Mouse (Mus musculus) heart, postnatal 0 days (tissue): ENCODE data around the gene Plxnb1. TPM values are rescaled to one million over a fixed set of nuclear protein-coding genes. Genes with fewer than 3 reads are reported as not detected.

Experiments used
- ATAC-seq: fragments of 200-750 bp; cut with Nextera tagmentation; 2 replicates; pipeline ENCODE4 v1.8.0; 2017; ENCODE audit warnings: low read depth, moderate number of reproducible peaks, moderate library complexity; ENCODE audit not compliant: insufficient read depth
- DNase-seq: peaks from one replicate; pipeline ENCODE4 v3.0.0-alpha.2; 2016; ENCODE audit warnings: low spot score
- H3K27ac ChIP-seq: fragments of 300-500 bp; sonication (generic); 2 replicates; pipeline ENCODE4 v1.5.1; 2014; ENCODE audit warnings: low read depth, mild to moderate bottlenecking
- H3K27me3 ChIP-seq: fragments of 300-500 bp; sonication (generic); 2 replicates; pipeline ENCODE4 v1.6.1; 2014; ENCODE audit warnings: low read length, mixed read lengths; ENCODE audit not compliant: control insufficient read depth, insufficient read depth
- H3K36me3 ChIP-seq: fragments of 300-500 bp; sonication (generic); replicated peaks from 2 replicates; pipeline ENCODE4 v1.6.1; 2014; ENCODE audit warnings: low read length, mixed read lengths; ENCODE audit not compliant: control insufficient read depth, insufficient read depth
- H3K4me1 ChIP-seq: fragments of 300-500 bp; sonication (generic); 2 replicates; pipeline ENCODE4 v1.6.1; 2014; ENCODE audit warnings: antibody characterized with exemption; ENCODE audit not compliant: control insufficient read depth, insufficient read depth
- H3K4me2 ChIP-seq: fragments of 300-500 bp; sonication (generic); 2 replicates; pipeline ENCODE4 v1.6.1; 2014; ENCODE audit warnings: low read depth, mild to moderate bottlenecking, low read length, moderate library complexity
- H3K4me3 ChIP-seq: fragments of 300-500 bp; sonication (generic); 2 replicates; pipeline ENCODE4 v1.5.1; 2014; ENCODE audit warnings: low read depth, low read length
- H3K9ac ChIP-seq: fragments of 300-500 bp; sonication (generic); replicated peaks from 2 replicates; pipeline ENCODE4 v1.6.1; 2014; ENCODE audit warnings: low read depth, low read length, mixed read lengths
- H3K9me3 ChIP-seq: fragments of 300-500 bp; sonication (generic); replicated peaks from 2 replicates; pipeline ENCODE4 v1.6.1; 2016; ENCODE audit warnings: low read length; ENCODE audit not compliant: control insufficient read depth
- CTCF ChIP-seq: IDR thresholded peaks from 2 replicates; pipeline ENCODE4 v1.5.1; 2016; ENCODE audit warnings: antibody characterized with exemption, control low read depth, low read depth
- EP300 ChIP-seq: IDR thresholded peaks from 2 replicates; pipeline ENCODE4 v1.6.1; 2016; ENCODE audit warnings: antibody characterized with exemption, low read depth
- WGBS: fragments of 180-500 bp; shearing (Covaris S2); extraction: QIAGEN DNeasy Blood & Tissue Kit; methylation state at CpG from one replicate; pipeline ENCODE4 v1.1.7; 2014; 5-methylcytosine and 5-hydroxymethylcytosine counted together
- polyA plus RNA-seq: library from polyadenylated mRNA; unstranded; fragments of >200 nt; fragmentation: Nextera tagmentation; extraction: Ambion mirVana; gene quantifications from 2 replicates; pipeline ENCODE4 v1.2.1, GENCODE M21; 2015
- total RNA-seq: library from RNA; depleted of rRNA; stranded (reverse); fragments of >200 nt; gene quantifications from 2 replicates; pipeline ENCODE4 v1.2.3, GENCODE M21; 2014; ENCODE audit warnings: low replicate concordance; rRNA removed

The Plxnb1 gene
- total and polyA plus RNA-seq, 2 experiments from 2014 or later, result 3.0 to 54.3 TPM

DNA sequence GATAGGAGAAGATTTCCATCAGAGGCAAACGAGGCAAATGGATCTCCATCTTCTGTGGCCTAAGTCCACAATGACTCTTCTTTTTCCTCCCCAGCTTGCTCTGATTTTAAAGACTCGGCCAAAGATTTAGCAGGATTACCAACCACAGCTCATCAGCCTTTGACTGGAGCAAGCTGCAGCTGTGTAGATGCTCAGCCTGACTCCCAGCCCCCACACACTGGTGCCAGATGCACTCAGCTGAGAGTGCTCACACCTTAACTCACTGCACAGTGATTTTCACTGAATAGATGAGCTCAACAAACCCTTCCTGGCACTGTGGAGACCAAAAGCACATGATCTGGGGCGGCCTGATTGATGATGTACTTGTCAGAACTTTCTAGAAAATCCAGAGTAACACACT is 66.8 kb downstream of the Plxnb1 start, which contains the start of gene Fbxw21:
TSS of gene Fbxw21 (minus strand) at position 101 of the 400 bp plus-strand sequence.
- Histone ChIP-seq H3K4me3 (no peak within 1 kb of the TSS), H3K4me1 (no peaks in the 10 kb centered on the region), H3K4me2 (no peak within 1 kb of the TSS), H3K27ac (no peak within 1 kb of the TSS), H3K9me3 (no peaks in the 10 kb centered on the region), H3K9ac (no peak within 1 kb of the TSS), H3K36me3 (no peaks in the 10 kb centered on the region), H3K27me3 (no peaks in the 10 kb centered on the region)
- ATAC-seq, result no peak
- no peak for DNase-seq
- WGBS, result 57% methylated on average over 3 of the region's 3 CpGs
- TF ChIP-seq EP300 (no peak), CTCF (no peak)

DNA sequence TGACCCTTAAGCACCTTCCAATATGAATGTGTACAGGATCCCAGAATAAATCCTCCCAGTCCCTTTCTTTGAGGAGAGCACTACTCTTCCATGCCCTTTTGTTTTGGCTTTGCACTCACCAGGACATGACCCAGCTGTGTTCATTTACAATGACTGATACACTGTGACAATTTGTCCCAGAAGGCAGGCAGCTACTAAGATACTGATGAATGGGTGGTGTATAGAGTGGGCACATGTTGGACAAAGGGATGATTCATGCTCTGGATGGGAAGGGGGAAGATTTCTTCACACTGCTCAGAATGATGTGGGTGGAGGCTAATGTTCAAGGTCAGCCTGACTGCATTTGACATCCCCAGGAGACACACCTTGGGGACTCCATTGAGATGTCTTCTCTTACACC is 72.1 kb downstream of the Plxnb1 start:
- no peak for ATAC-seq
- no peaks in the 10 kb centered on the region for H3K4me1 ChIP-seq
- H3K9ac ChIP-seq, result no peak overlapping the region
- TF ChIP-seq EP300 (no peak), CTCF (no peak)
- no peaks in the 10 kb centered on the region for H3K27me3 ChIP-seq
- DNase-seq, result no peak
- no peak overlapping the region for H3K4me2 ChIP-seq
- no peak overlapping the region for H3K27ac ChIP-seq
- H3K4me3 ChIP-seq, result no peak overlapping the region
- no peaks in the 10 kb centered on the region for H3K36me3 ChIP-seq
- no peaks in the 10 kb centered on the region for H3K9me3 ChIP-seq

Other genes starting within 250 kb of the Plxnb1 start
- gene Slc26a6, start 242.1 kb upstream of the Plxnb1 start, total RNA-seq, result 3.6 and 5.7 TPM in 2 replicates
- 8.8 and 9.3 TPM in 2 replicates for gene Slc26a6, start 242.1 kb upstream of the Plxnb1 start, polyA plus RNA-seq
- not detected in 2 replicates for gene Tmem89, start 180.8 kb upstream of the Plxnb1 start, total RNA-seq
- gene Tmem89, start 180.8 kb upstream of the Plxnb1 start, polyA plus RNA-seq, result not detected in 2 replicates
- gene Uqcrc1, start 158.8 kb upstream of the Plxnb1 start, total RNA-seq, result 1,707 and 1,762 TPM in 2 replicates
- gene Uqcrc1, start 158.8 kb upstream of the Plxnb1 start, polyA plus RNA-seq, result 1,738 and 1,782 TPM in 2 replicates
- gene Col7a1, start 141.8 kb upstream of the Plxnb1 start, total RNA-seq, result 0.58 and 1.3 TPM in 2 replicates
- gene Col7a1, start 141.8 kb upstream of the Plxnb1 start, polyA plus RNA-seq, result 0.47 and 0.57 TPM in 2 replicates
- not detected in 2 replicates for gene Ucn2, start 109.4 kb upstream of the Plxnb1 start, total RNA-seq
- not detected in 2 replicates for gene Ucn2, start 109.4 kb upstream of the Plxnb1 start, polyA plus RNA-seq
- gene Pfkfb4, start 103.6 kb upstream of the Plxnb1 start, total RNA-seq, result 4.0 and 7.6 TPM in 2 replicates
- 2.3 and 3.1 TPM in 2 replicates for gene Pfkfb4, start 103.6 kb upstream of the Plxnb1 start, polyA plus RNA-seq
- gene Shisa5, start 56.8 kb upstream of the Plxnb1 start, total RNA-seq, result 76.9 and 102 TPM in 2 replicates
- gene Shisa5, start 56.8 kb upstream of the Plxnb1 start, polyA plus RNA-seq, result 49.0 and 51.8 TPM in 2 replicates
- gene Trex1, start 35.7 kb upstream of the Plxnb1 start, total RNA-seq, result 21.6 and 44.2 TPM in 2 replicates
- 14.5 and 14.6 TPM in 2 replicates for gene Trex1, start 35.7 kb upstream of the Plxnb1 start, polyA plus RNA-seq
- 17.1 and 31.2 TPM in 2 replicates for gene Atrip, start 21.3 kb upstream of the Plxnb1 start, total RNA-seq
- gene Atrip, start 21.3 kb upstream of the Plxnb1 start, polyA plus RNA-seq, result 11.1 and 11.7 TPM in 2 replicates
- gene Ccdc51, start 12.9 kb upstream of the Plxnb1 start, total RNA-seq, result 11.6 and 19.5 TPM in 2 replicates
- 14.3 and 14.6 TPM in 2 replicates for gene Ccdc51, start 12.9 kb upstream of the Plxnb1 start, polyA plus RNA-seq
- gene Tma7, start 12.8 kb upstream of the Plxnb1 start, total RNA-seq, result 70.4 and 74.5 TPM in 2 replicates
- gene Tma7, start 12.8 kb upstream of the Plxnb1 start, polyA plus RNA-seq, result 490 and 527 TPM in 2 replicates
- not detected in 2 replicates for gene Fbxw21, start 66.7 kb downstream of the Plxnb1 start, total RNA-seq
- not detected in 2 replicates for gene Fbxw21, start 66.7 kb downstream of the Plxnb1 start, polyA plus RNA-seq
- gene Fbxw13, start 100.6 kb downstream of the Plxnb1 start, total RNA-seq, result not detected in 2 replicates
- not detected in 2 replicates for gene Fbxw13, start 100.6 kb downstream of the Plxnb1 start, polyA plus RNA-seq
- gene Fbxw20, start 139.4 kb downstream of the Plxnb1 start, total RNA-seq, result 1.5 TPM in 1 of 2 replicates, not detected in the other
- not detected in 2 replicates for gene Fbxw20, start 139.4 kb downstream of the Plxnb1 start, polyA plus RNA-seq
- gene Fbxw14, start 192.3 kb downstream of the Plxnb1 start, total RNA-seq, result not detected in 2 replicates
- gene Fbxw14, start 192.3 kb downstream of the Plxnb1 start, polyA plus RNA-seq, result not detected in 2 replicates
- gene Fbxw28, start 244.3 kb downstream of the Plxnb1 start, total RNA-seq, result not detected in 2 replicates
- not detected in 2 replicates for gene Fbxw28, start 244.3 kb downstream of the Plxnb1 start, polyA plus RNA-seq